Mouse (Mus musculus) ES-Bruce4 (cell line): ENCODE data around the gene Ano7.

Experiments
- EP300 ChIP-seq: IDR thresholded peaks from 2 replicates; pipeline ENCODE4 v1.6.1; 2011; ENCODE audit warnings: low read depth, low read length; ENCODE audit not compliant: insufficient read depth
- POLR2A ChIP-seq: IDR thresholded peaks from one replicate; pipeline ENCODE4 v1.8.1; 2011; ENCODE audit warnings: low read length; ENCODE audit not compliant: insufficient read depth

DNA sequence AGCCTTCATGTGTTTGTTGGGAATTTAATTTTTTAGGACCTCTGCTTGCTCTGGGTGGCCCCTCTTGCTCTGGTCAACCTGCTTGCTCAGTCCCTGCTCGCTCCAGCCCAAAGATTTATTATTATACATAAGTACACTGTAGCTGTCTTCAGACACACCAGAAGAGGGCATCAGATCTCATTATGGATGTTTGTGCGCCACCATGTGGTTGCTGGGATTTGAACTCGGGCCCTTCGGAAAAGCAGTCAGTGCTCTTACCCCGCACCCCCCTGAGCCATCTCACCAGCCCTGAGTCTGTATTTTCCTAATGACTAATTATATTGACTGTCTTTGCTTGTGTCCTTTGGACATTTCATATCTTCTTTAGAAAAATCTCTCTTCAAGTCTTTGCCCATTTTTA lies 5.4 kb downstream of the Ano7 start:
- TF ChIP-seq EP300 (no peak), POLR2A (no peak)
